Mouse (Mus musculus): ENCODE measurements around the gene Ccl12. TPM values are rescaled to one million over a fixed set of nuclear protein-coding genes. Genes with fewer than 3 reads are reported as not detected.

Gene Ccl12
- total and polyA plus RNA-seq, 2 experiments from 2014 or later = 1.4 to 7.2 TPM

GRCm38 (mm10) chr11:82080865-82081264, 20.8 kb upstream of the Ccl12 start:
- 77% methylated on average over 3 of the region's 3 CpGs for WGBS
- DNase-seq (ENCODE audit: low spot score) (no peak), ATAC-seq (ENCODE audit: low FRiP score) (no peak)
- H3K27me3 ChIP-seq (ENCODE audit: insufficient read depth, low read length) = no peaks in the 10 kb centered on the region
- no peak overlapping the region for H3K4me3 ChIP-seq (ENCODE audit: low read depth, low read length)
- no peak for TF ChIP-seq CTCF (IDR thresholded peaks at IDR 0.05)
- no peaks in the 10 kb centered on the region for H3K4me1 ChIP-seq (ENCODE audit: insufficient read depth, low read length)
- no peaks in the 10 kb centered on the region for H3K36me3 ChIP-seq (ENCODE audit: insufficient read depth, low read length)
- no peak overlapping the region for H3K9ac ChIP-seq (replicated peaks; ENCODE audit: low read length, poor library complexity, severe bottlenecking)
- no peaks in the 10 kb centered on the region for H3K9me3 ChIP-seq (ENCODE audit: low read length)
- no peak overlapping the region for H3K27ac ChIP-seq (ENCODE audit: low read depth, low read length)
- no peak overlapping the region for H3K4me2 ChIP-seq (ENCODE audit: low read depth, low read length, poor library complexity, severe bottlenecking)

- H3K4me2 ChIP-seq (ENCODE audit: low read depth, low read length, poor library complexity, severe bottlenecking) = no peak overlapping the region
- no peaks in the 10 kb centered on the region for H3K27me3 ChIP-seq (ENCODE audit: insufficient read depth, low read length)
- DNase-seq (ENCODE audit: low spot score) (no peak), ATAC-seq (ENCODE audit: low FRiP score) (no peak)
- no peak overlapping the region for H3K9ac ChIP-seq (replicated peaks; ENCODE audit: low read length, poor library complexity, severe bottlenecking)
- H3K36me3 ChIP-seq (ENCODE audit: insufficient read depth, low read length) = no peaks in the 10 kb centered on the region
- no peaks in the 10 kb centered on the region for H3K4me1 ChIP-seq (ENCODE audit: insufficient read depth, low read length)
- TF ChIP-seq CTCF (IDR thresholded peaks at IDR 0.05) = no peak
- H3K27ac ChIP-seq (ENCODE audit: low read depth, low read length) = no peak overlapping the region
- no peaks in the 10 kb centered on the region for H3K9me3 ChIP-seq (ENCODE audit: low read length)
- no peak overlapping the region for H3K4me3 ChIP-seq (ENCODE audit: low read depth, low read length)
- 85% methylated on average over 3 of the region's 3 CpGs for WGBS
Observed at GRCm38 (mm10) chr11:82084360-82084759, 17.3 kb upstream of the Ccl12 start.

GRCm38 (mm10) chr11:82099511-82100323, 1.9 kb upstream of the Ccl12 start:
- Histone ChIP-seq H3K4me2 (ENCODE audit: low read depth, low read length, poor library complexity, severe bottlenecking) (no peak overlapping the region), H3K27ac (ENCODE audit: low read depth, low read length) (no peak overlapping the region), H3K27me3 (ENCODE audit: insufficient read depth, low read length) (no peaks in the 10 kb centered on the region; the same call in 1 of the 2 replicates), H3K9me3 (ENCODE audit: low read length) (no peaks in the 10 kb centered on the region), H3K4me3 (ENCODE audit: low read depth, low read length) (no peak overlapping the region), H3K36me3 (ENCODE audit: insufficient read depth, low read length) (no peaks in the 10 kb centered on the region), H3K9ac (replicated peaks; ENCODE audit: low read length, poor library complexity, severe bottlenecking) (no peak overlapping the region), H3K4me1 (ENCODE audit: insufficient read depth, low read length) (no peaks in the 10 kb centered on the region)
- no peak for TF ChIP-seq CTCF (IDR thresholded peaks at IDR 0.05)
- ATAC-seq (ENCODE audit: low FRiP score) (no peak), DNase-seq (ENCODE audit: low spot score) (no peak)
- 89% methylated on average over 10 of the region's 10 CpGs for WGBS

GRCm38 (mm10) chr11:82101087-82101486, 558 bp upstream of the Ccl12 start:
- no peaks in the 10 kb centered on the region for H3K4me1 ChIP-seq (ENCODE audit: insufficient read depth, low read length)
- H3K36me3 ChIP-seq (ENCODE audit: insufficient read depth, low read length) = no peaks in the 10 kb centered on the region
- DNase-seq (ENCODE audit: low spot score) = no peak
- no peaks in the 10 kb centered on the region; the same call in 1 of the 2 replicates for H3K27me3 ChIP-seq (ENCODE audit: insufficient read depth, low read length)
- no peak overlapping the region for H3K9ac ChIP-seq (replicated peaks; ENCODE audit: low read length, poor library complexity, severe bottlenecking)
- no peak overlapping the region for H3K4me3 ChIP-seq (ENCODE audit: low read depth, low read length)
- 82% methylated on average over 4 of the region's 4 CpGs for WGBS
- H3K4me2 ChIP-seq (ENCODE audit: low read depth, low read length, poor library complexity, severe bottlenecking) = no peak overlapping the region
- no peak for TF ChIP-seq CTCF (IDR thresholded peaks at IDR 0.05)
- no peak overlapping the region for H3K27ac ChIP-seq (ENCODE audit: low read depth, low read length)
- no peak for ATAC-seq (ENCODE audit: low FRiP score)
- H3K9me3 ChIP-seq (ENCODE audit: low read length) = no peaks in the 10 kb centered on the region

GRCm38 (mm10) chr11:82109611-82110010, 8.0 kb downstream of the Ccl12 start:
- Histone ChIP-seq H3K36me3 (ENCODE audit: insufficient read depth, low read length) (no peaks in the 10 kb centered on the region), H3K9me3 (ENCODE audit: low read length) (no peaks in the 10 kb centered on the region), H3K27ac (ENCODE audit: low read depth, low read length) (no peak overlapping the region), H3K4me1 (ENCODE audit: insufficient read depth, low read length) (no peaks in the 10 kb centered on the region), H3K9ac (replicated peaks; ENCODE audit: low read length, poor library complexity, severe bottlenecking) (no peak overlapping the region), H3K27me3 (ENCODE audit: insufficient read depth, low read length) (no peaks in the 10 kb centered on the region), H3K4me2 (ENCODE audit: low read depth, low read length, poor library complexity, severe bottlenecking) (no peak overlapping the region), H3K4me3 (ENCODE audit: low read depth, low read length) (no peak overlapping the region)
- TF ChIP-seq CTCF (IDR thresholded peaks at IDR 0.05) = no peak
- ATAC-seq (ENCODE audit: low FRiP score) = no peak
- DNase-seq (ENCODE audit: low spot score) = no peak

- Histone ChIP-seq H3K27ac (ENCODE audit: low read depth, low read length) (no peak overlapping the region), H3K27me3 (ENCODE audit: insufficient read depth, low read length) (no peaks in the 10 kb centered on the region), H3K36me3 (ENCODE audit: insufficient read depth, low read length) (no peaks in the 10 kb centered on the region), H3K4me2 (ENCODE audit: low read depth, low read length, poor library complexity, severe bottlenecking) (no peak overlapping the region), H3K9ac (replicated peaks; ENCODE audit: low read length, poor library complexity, severe bottlenecking) (no peak overlapping the region), H3K4me3 (ENCODE audit: low read depth, low read length) (no peak overlapping the region), H3K4me1 (ENCODE audit: insufficient read depth, low read length) (no peaks in the 10 kb centered on the region), H3K9me3 (ENCODE audit: low read length) (no peaks in the 10 kb centered on the region)
- ATAC-seq (ENCODE audit: low FRiP score) (no peak), DNase-seq (ENCODE audit: low spot score) (no peak)
- TF ChIP-seq CTCF (IDR thresholded peaks at IDR 0.05) = no peak
- WGBS = 78% methylated on average over 6 of the region's 6 CpGs
Observed at GRCm38 (mm10) chr11:82110372-82111248, 9.0 kb downstream of the Ccl12 start.

Measured in midbrain, postnatal 0 days (tissue).